ENCODE assay signal across 9 mouse cellular contexts in the genomic region with DNA sequence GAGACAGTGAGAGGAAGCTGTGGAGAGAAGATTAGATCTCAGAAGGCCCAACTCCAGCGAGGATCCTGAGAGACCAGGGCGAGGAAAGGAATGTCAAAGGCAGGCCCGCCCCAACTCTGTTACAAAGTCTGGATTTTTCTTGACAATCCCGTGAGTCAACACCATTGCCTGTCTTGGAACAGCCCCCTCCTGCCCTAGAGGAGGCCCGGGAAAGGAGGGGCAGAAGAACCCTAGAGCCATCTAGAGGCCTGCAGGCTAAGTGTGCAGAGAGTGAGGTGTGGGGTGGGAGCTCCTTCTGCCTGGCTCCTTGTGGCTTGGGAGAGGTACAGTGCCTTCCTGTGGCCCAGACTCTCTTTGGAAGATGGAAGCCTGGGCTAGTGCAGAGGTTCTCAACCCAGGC.
DNase-seq lines count a peak whose midpoint lies in the region; ATAC-seq and TF ChIP-seq lines count a peak whose summit lies in the region.
"Had no signal": no experiment of that assay in that cellular context is flagged by ENCODE, and none has a peak within 500 bp of the region (broad histone marks: within the 10 kb centered on the region; RNA-seq: fewer than 3 reads in every experiment).

No protein-coding gene starts in this region.

- H3K9ac ChIP-seq in heart, embryonic 12.5 days, result no peak overlapping the region
- no peak overlapping the region for H3K9ac ChIP-seq in CH12.LX (ENCODE audit: insufficient read depth, low read depth)
- H3K9ac ChIP-seq in liver, postnatal 0 days (replicated peaks), result no peak overlapping the region
- H3K9ac ChIP-seq: lung, embryonic 15.5 days had no signal

- in situ Hi-C loops in CH12.LX (cut with MboI; ENCODE audit: low pct_ligation_motif_present, low pct_unique_long_range_greater_than_20kb, low sequenced_read_pairs), result no loop called here

- H3K36me3 ChIP-seq in heart, embryonic 12.5 days, result peaks cover 9% of the 10 kb centered on the region; the same call in 1 of the 2 replicates
- no peaks in the 10 kb centered on the region for H3K36me3 ChIP-seq in CH12.LX (replicated peaks in 1 of 2; ENCODE audit: control insufficient read depth in 1 of 2, insufficient read depth in 1 of 2, low read length in 1 of 2)
- H3K36me3 ChIP-seq in liver, postnatal 0 days (replicated peaks; ENCODE audit: insufficient read depth, low read length), result no peaks in the 10 kb centered on the region
- H3K36me3 ChIP-seq: lung, embryonic 15.5 days had no signal

- H3K27ac ChIP-seq in heart, embryonic 12.5 days (ENCODE audit: poor library complexity, severe bottlenecking), result no peak overlapping the region
- H3K27ac ChIP-seq in CH12.LX (ENCODE audit: insufficient read depth, low read depth), result no peak overlapping the region
- H3K27ac ChIP-seq in liver, postnatal 0 days (ENCODE audit: low read depth), result no peak overlapping the region
- H3K27ac ChIP-seq: lung, embryonic 15.5 days had no signal

- WGBS in heart, embryonic 12.5 days, result 8% methylated on average over 5 of the region's 5 CpGs
- WGBS in liver, postnatal 0 days (ENCODE audit: insufficient replicate concordance), result 29% methylated on average over 5 of the region's 5 CpGs

- intact Hi-C loops in heart, postnatal 36 days (cut with DNase I), result no loop called here

- TF ChIP-seq CTCF in CH12.LX (conservative IDR thresholded peaks at IDR 0.05 in 1 of 2, IDR thresholded peaks at IDR 0.05 in 1 of 2; ENCODE audit: low read depth in 2 of 2, low read length in 2 of 2), result peak in 1 of 2 experiments; percentile 75; a peak in 2 of 4 replicates
- peak; percentile 60 for TF ChIP-seq CTCF in liver, postnatal 0 days (IDR thresholded peaks at IDR 0.05; ENCODE audit: low read depth)

- DNase-seq in heart, postnatal 36 days, result no peak
- DNase-seq in CH12.LX (ENCODE audit: extremely low read depth), result peak; percentile 19
- DNase-seq in embryo, embryonic 10.5 days (ENCODE audit: low spot score), result peak; percentile 29
- no peak for DNase-seq in liver, postnatal 0 days
- DNase-seq in adrenal gland, adult 18-20 months (ENCODE audit: low spot score in 2 of 2), result no peak
- DNase-seq in layer of hippocampus, adult 18-20 months (ENCODE audit: low spot score in 2 of 2), result no peak

- TF ChIP-seq RAD21 in CH12.LX (IDR thresholded peaks at IDR 0.05; ENCODE audit: low read depth, low read length), result peak; percentile 71

- no peak overlapping the region for H3K4me3 ChIP-seq in heart, embryonic 12.5 days
- no peak overlapping the region for H3K4me3 ChIP-seq in CH12.LX (replicated peaks in 1 of 3; ENCODE audit: low read depth in 2 of 3, low read length in 2 of 3, poor library complexity in 1 of 3)
- H3K4me3 ChIP-seq in liver, postnatal 0 days (ENCODE audit: low read depth, low read length), result no peak overlapping the region
- H3K4me3 ChIP-seq: lung, embryonic 15.5 days had no signal

- no peak for TF ChIP-seq POLR2A in CH12.LX (IDR thresholded peaks at IDR 0.05; ENCODE audit: low read depth, low read length)

- H3K4me2 ChIP-seq in heart, embryonic 12.5 days, result no peak overlapping the region
- no peak overlapping the region for H3K4me2 ChIP-seq in CH12.LX (ENCODE audit: insufficient read depth, low read depth, poor library complexity, severe bottlenecking)
- H3K4me2 ChIP-seq in liver, postnatal 0 days (ENCODE audit: low read depth, low read length), result no peak overlapping the region
- H3K4me2 ChIP-seq: lung, embryonic 15.5 days had no signal

- H3K4me1 ChIP-seq in heart, embryonic 12.5 days (replicated peaks), result peaks cover 12% of the 10 kb centered on the region
- peaks cover 7 to 31% of the 10 kb centered on the region in 2 experiments for H3K4me1 ChIP-seq in CH12.LX (ENCODE audit: control insufficient read depth in 1 of 2, insufficient read depth in 2 of 2)
- H3K4me1 ChIP-seq in liver, postnatal 0 days (ENCODE audit: insufficient read depth), result peaks cover 7% of the 10 kb centered on the region

- no peaks in the 10 kb centered on the region for H3K27me3 ChIP-seq in heart, embryonic 12.5 days (replicated peaks)
- peaks cover 21% of the 10 kb centered on the region for H3K27me3 ChIP-seq in CH12.LX (replicated peaks)
- H3K27me3 ChIP-seq in liver, postnatal 0 days (ENCODE audit: insufficient read depth, low read length), result no peaks in the 10 kb centered on the region
- H3K27me3 ChIP-seq: lung, embryonic 15.5 days had no signal

- no peaks in the 10 kb centered on the region for H3K9me3 ChIP-seq in heart, embryonic 12.5 days (replicated peaks)
- H3K9me3 ChIP-seq in CH12.LX (replicated peaks; ENCODE audit: low read length), result no peaks in the 10 kb centered on the region
- H3K9me3 ChIP-seq in liver, postnatal 0 days (ENCODE audit: low read length), result no peaks in the 10 kb centered on the region
- H3K9me3 ChIP-seq: lung, embryonic 15.5 days had no signal

- dilution Hi-C loops in CH12.LX (cut with MboI; ENCODE audit: extremely low pct_ligation_motif_present, extremely low pct_unique_long_range_greater_than_20kb, low sequenced_read_pairs), result no loop called here

- no peak for TF ChIP-seq EP300 in CH12.LX (IDR thresholded peaks at IDR 0.05; ENCODE audit: low read length)
- no peak for TF ChIP-seq EP300 in liver, postnatal 0 days (IDR thresholded peaks at IDR 0.05; ENCODE audit: low read depth)

- H3K79me2 ChIP-seq in CH12.LX (replicated peaks; ENCODE audit: control insufficient read depth, extremely low read depth, insufficient read depth, poor library complexity, severe bottlenecking), result no peaks in the 10 kb centered on the region

- ATAC-seq in heart, embryonic 12.5 days (ENCODE audit: insufficient number of reproducible peaks, low FRiP score), result peak; percentile 54; the same call in 1 of the 2 replicates
- no peak for ATAC-seq in liver, postnatal 0 days
- ATAC-seq in monocyte, adult 5-6 weeks (replicated peaks; ENCODE audit: insufficient number of reproducible peaks, low FRiP score, low TSS enrichment, poor library complexity, severe bottlenecking), result no peak

TF ChIP-seq in CH12.LX, 34 proteins besides CTCF, POLR2A, EP300 and RAD21:
- TF ChIP-seq MXI1 (IDR thresholded peaks at IDR 0.05; ENCODE audit: low read depth, low read length) (no peak), SMC3 (IDR thresholded peaks at IDR 0.05; ENCODE audit: low read depth, low read length) (peak; percentile 71), ZC3H11A (IDR thresholded peaks at IDR 0.05; ENCODE audit: low read depth, low read length) (peak; percentile 5; the same call in 1 of the 2 replicates)

Comparison
In these comparisons a context has a peak if more than half of its experiments do, and no peak if none do; other contexts are left out.
1. DNase-seq: peak in CH12.LX (single experiment) and embryo, embryonic 10.5 days (single experiment); none in heart, postnatal 36 days (0 of 2), liver, postnatal 0 days (single experiment), adrenal gland, adult 18-20 months (0 of 2) and layer of hippocampus, adult 18-20 months (0 of 2).